Mouse (Mus musculus): ENCODE results near the gene Polh.

Gene Polh

DNA sequence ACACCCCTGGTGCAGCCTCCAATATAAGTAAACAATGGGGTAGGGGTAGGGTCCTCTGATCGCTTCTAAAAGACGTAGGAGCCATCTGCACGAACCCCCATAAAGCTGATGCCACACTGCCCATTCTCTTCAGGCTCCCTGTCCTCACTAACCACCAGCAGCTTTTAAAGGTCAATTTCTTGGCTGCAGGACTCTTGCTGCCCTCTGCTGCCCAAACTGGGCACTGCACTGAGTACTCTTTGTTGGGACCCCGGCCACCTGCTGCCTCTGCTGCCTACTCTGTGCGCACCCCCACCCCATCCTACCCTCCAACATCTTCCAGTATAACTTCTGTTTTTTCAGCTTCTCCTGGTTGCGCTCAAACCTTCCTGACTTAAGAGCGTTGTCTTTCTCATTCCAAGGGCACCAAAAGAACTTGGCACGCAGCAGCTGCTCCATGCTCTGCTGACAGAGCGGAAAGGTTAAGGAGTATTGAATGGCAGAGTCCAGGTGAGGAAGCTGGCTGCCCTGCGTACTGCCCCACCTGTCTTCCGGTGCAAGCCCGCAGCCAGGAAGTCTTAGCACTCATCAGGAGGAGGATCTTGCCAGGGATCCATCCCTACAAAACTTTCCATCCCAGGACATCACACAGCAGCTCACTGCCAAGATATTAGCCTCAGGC, 70.3 kb downstream of the Polh start:
- peak; percentile 61 for DNase-seq (ENCODE audit: low read depth, low spot score)

DNA sequence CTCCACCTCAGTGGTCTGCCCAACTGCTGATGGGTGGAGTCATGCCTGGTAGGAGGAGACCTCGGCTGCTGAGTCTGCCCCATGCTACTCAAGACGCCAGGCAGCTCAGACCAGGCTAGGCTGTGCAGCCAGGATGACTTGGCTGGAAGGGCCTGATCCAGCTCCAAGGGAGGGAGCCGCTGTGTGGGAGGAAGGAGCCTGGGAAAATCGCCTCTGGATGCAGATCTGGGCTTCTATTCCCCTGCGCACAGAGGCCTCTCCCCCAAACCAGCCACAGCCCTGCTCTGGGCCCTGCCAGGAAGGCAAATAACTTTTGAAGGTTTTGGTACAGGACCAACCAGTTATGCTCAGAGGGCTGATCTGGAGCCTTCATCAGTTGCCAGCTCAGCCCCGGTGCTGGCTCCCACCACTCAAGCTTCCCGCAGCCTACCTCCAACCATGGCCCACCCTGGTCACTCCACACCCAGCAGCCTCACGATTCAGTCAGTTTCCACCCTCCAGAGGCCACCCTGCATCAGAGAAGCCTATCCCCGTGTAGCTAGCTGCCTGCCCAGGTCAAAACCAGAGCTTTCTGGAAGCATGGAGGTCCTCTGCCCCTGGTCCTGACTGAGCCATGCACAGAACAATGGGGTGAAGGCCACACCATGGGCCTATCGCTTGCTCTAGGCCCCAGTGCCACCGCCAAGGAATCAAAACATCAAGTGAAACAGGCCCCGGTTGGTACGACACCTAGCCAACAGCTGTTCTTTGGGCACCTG, 72.5 kb downstream of the Polh start:
- DNase-seq (ENCODE audit: low read depth, low spot score): no peak

DNA sequence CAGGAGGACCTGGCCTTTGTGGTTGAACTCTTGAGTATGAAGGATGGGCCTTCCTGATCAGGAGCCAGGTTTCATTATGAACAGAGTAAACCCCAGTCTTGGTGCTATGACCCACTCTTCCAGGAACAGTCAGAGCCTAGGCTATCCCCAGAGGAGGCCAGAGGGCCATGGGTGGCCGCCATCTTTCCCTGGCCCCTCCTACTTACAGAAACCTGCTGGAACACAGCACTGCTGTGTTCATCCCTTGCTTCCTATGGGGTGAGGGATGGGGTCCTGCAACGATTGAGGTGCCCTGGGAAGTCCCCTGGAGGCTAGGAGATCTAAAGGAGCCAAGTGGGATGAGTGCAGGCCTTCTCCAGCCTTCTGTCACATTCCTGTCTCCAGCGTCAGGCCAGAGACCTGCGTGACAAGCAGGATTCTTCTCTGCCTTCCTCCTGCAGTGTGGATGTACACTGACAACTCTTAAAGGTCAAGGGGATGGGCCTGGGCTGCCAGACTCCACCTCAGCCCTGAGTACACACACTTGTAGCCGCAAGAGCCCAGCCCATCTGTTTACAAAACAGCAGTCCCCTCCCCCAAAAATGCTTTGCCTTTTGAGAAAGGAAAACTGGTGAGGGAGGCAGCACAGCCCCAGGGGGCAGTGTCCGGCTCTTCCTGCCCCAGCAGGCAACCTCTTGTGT, 74.5 kb downstream of the Polh start:
- DNase-seq (ENCODE audit: low read depth, low spot score): no peak

DNA sequence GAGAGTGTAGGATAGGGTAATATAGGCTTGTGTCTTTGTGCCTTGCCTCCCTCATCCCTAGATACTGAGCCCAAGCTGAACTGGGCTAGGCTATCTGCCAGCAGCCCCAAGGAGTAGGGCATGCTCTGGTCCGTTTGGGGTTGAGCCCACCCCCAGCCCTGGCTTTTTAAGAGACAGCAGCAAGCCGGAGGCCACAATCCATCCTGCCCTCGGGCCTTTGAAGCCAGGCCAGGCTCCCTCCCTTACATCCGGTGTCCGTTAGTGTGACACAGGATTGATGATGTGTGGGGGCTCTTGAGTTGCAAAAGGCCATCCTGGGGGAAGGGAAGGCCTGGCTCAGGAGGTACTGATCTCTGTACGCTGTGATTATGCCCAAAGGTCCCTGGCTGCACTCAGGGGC, 75.8 kb downstream of the Polh start:
- DNase-seq (ENCODE audit: low read depth, low spot score): no peak

DNA sequence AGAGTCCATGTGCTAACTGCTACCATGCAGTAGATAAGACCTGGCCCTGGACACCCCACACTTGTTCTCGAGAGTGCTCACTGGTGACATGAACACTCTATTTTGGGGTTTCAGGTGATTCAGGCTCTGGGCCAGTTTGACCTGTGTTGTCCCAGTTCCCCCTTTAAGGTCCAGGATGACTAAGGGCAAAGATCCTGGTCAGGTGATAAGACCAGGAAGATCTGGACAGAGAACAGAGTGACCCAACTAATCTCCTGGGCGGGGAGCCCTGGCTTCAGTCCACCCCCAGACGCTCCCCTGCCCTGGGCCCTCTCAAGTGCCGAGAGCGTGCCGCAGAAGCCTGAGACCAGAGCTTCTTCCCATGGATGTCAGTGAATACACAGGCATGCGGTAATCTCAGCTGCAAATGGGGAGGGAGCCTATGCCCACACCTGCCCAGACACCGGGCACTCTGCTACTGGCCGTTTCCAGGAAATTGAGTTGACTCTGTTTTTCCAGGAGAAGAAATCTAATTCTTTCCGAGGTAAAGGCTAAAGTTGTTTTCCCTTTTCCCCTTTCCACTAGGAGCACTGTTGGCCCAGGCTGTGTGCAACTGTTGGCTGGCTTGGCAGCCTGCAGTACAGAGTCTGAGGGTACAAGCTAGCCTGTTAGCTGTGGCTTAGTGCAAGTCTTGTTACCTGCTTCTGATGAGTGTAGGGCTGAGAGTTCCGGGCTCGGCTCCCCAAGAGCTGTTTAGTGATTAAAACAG, 78.3 kb downstream of the Polh start:
- no peak for DNase-seq (ENCODE audit: low read depth, low spot score)

DNA sequence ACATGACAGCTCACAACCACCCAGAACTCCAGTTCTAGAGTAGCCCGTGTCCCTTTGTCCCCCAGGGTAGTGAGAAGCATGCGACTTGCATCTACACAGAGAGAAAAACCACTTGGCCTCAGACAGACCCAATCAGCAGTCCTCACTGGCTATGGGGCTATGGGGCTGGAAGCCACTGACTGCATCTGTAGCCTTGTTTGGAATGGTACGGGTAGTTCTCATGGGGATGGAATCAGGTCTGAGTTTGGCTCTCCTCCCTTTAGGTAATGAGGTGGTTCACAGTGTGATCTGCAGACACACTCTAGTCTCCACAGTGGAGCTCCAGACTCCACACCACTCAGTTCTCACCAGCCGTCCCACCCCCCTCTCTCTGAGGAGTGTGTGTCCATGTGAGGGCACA, 79.2 kb downstream of the Polh start:
- DNase-seq (ENCODE audit: low read depth, low spot score): no peak

DNA sequence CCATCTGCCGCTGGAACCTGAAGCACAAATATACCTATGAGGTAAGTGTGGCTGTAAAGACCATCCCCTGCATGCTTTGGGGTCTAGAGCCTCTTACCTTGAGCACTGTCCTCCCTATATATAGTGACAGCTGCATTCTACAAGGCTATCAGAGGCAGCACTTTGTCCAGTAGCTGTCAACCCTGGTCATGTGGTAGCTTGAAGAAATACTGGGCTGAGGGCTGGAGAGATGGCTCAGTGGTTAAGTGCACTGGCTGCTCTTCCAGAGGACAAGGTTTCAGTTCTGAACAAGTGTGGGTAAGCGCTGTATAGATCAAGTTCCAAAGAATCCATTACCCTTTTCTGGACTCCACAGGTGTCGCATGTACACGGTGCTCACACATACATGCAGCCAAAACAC, 79.7 kb downstream of the Polh start:
- no peak for DNase-seq (ENCODE audit: low read depth, low spot score)

All from retina, postnatal 7 days (tissue).